Mouse (Mus musculus) adipocyte (in vitro differentiated cells): ENCODE data around the gene Jag2.
A peak's percentile ranks its signal among the peaks of the same experiment; 100 is the strongest.

Experiments
- DNase-seq: peaks from one replicate; pipeline ENCODE4 v3.0.0-alpha.2; 2016; ENCODE audit warnings: low spot score

Jag2 gene

DNA sequence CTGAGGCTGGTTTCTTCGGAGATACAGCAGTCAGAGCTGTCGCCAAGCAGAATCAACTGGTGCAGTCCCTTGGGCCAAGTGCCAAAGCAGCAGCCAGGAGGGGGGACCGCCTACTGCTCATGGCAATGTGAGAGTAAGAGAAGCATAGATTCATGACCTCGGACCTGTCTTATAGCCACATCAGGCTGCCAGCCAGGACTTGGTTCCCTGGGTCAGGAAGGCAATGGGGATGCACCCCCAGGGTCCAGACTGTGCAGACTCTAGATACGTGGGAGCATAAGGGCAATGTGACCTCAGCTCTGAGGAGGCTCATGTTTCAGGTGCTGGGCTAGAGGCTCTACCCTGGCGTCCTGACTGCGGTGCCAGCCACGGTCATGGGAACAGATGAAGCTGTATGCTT is 25.6 kb downstream of the Jag2 start:
- DNase-seq: no peak

DNA sequence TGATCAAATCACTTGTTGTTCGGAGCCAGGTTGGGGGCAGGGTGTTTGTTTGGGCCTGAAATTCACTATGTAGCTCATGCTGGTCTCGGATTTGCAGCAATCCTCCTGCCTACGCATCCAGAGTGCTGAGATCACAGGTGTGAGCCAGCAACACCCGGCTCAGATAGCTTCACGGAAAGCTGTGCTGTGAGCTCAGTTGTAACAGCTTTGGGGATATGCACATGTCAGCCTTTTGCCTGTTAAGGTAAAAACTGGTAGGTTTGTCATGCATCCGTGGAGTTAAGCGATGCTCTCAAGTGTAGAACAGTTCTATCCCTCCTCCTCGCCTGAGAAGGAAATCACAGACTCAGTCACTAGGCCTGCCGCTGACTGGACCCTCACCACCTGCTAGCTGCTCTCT is 28.9 kb downstream of the Jag2 start:
- no peak for DNase-seq

DNA sequence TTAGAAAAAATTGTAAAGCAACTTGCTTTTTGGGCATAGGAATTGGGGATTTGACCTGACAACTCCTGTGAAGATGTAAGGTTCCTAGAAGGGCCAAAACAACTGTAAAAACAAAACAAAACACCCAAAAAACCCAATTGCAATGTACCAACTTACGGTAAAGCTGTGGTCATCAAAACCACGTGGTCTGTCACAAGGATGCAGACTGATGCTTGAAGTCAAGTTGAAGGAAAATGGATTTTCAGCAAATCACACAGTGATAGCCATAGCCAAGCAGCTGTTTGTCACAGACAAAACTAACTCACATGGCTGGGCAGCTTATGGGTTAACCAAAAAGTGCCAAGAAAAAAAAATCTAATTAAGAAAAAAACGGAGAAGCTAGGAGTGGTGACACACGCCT is 30.6 kb downstream of the Jag2 start:
- no peak for DNase-seq

DNA sequence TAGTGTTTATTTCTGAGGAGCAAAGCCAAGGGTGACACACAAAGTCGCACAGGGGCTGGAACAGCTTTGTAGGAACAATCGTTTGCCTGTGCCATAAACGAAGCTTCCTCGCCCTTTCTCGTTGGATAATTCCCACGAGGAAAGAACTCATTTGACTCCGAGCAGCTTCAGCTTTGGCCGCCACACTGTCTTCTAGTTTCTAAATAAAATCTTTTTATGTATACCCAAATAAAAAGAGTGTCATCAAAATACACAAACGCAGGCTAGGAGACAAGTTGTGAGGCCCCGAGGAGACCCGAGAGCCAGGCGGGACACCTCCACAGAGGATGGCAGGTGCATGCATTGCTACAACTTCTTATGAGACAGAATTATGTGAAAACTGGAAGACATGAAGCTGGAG is 31.2 kb downstream of the Jag2 start:
- no peak for DNase-seq

- no peak for DNase-seq
These were observed 31.9 kb downstream of the Jag2 start for GRCm38 (mm10) chr12:112897522-112898212.

- DNase-seq: no peak
These were observed 34.6 kb downstream of the Jag2 start for GRCm38 (mm10) chr12:112894969-112895368.

- peak; percentile 60 for DNase-seq
These were observed 35.2 kb downstream of the Jag2 start for GRCm38 (mm10) chr12:112894303-112894884.

GRCm38 (mm10) chr12:112885465-112885864 is 44.1 kb downstream of the Jag2 start:
- DNase-seq: no peak

DNA sequence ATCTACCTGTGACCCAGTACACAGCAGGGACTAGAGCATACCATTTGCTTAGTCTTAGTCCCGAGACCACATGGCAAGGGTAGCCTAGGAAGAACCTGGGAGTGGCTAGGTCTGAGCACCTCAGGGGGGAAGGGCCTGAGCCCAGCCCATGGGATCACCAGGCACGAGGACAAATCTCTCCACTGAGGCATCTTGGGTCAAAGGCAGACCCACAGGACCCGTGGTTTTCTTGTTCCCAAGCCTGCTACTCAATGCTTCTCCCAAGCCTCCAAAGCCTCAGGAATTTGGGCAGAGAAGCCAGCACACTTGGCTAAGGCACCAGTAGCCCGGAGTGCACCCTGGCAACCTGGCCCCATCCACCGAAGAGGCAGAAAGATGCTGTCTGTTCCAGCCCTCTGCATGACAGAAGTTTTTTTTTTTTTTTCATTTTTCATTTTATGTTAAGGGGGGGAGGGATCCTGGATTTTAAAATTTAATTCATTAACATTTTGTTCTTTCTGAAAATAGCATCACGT is 48.2 kb downstream of the Jag2 start:
- DNase-seq: peak; percentile 39

- no peak for DNase-seq
These were observed 48.9 kb downstream of the Jag2 start for GRCm38 (mm10) chr12:112880661-112881060.

GRCm38 (mm10) chr12:112879731-112880130 is 49.8 kb downstream of the Jag2 start:
- DNase-seq: no peak

- DNase-seq: no peak
These were observed 52.0 kb downstream of the Jag2 start for GRCm38 (mm10) chr12:112877607-112878020.

- no peak for DNase-seq
These were observed 52.5 kb downstream of the Jag2 start for GRCm38 (mm10) chr12:112877073-112877576.

DNA sequence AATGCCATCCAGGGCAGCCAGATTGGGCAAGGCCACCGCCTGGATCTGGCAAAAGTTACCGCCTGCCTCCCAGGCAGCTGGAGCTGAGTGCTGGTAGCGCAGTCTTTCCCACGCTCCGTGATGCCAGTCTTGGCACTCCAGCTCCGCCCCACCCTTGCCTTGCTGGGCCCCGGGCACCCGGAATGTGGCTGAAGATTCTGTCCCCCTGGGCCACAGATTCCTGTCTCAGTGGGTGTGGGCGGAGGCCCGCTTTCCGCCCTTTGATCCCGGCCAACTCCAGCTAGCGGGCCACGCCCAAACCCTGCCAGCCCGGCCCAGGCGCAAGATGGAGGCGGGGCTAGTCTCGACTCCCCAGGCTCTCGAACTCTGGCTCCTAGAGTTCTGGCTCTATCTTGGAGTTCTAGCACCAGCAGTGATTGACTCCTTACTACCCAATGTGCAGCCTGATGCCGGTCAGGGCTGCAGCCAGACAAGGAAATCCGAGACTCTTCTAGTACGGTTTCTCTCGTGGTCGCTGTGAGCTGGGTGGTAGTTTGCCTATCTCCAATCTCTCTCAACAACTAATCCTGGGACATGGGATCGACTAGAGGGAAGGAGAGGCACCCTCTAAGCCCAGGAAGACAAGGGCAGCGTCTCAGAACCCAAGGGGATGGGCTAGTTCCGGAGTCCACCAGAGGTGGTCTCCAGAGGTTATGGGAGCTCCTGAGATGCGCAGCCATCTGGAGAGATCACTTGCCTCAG is 53.1 kb downstream of the Jag2 start:
- DNase-seq: no peak

DNA sequence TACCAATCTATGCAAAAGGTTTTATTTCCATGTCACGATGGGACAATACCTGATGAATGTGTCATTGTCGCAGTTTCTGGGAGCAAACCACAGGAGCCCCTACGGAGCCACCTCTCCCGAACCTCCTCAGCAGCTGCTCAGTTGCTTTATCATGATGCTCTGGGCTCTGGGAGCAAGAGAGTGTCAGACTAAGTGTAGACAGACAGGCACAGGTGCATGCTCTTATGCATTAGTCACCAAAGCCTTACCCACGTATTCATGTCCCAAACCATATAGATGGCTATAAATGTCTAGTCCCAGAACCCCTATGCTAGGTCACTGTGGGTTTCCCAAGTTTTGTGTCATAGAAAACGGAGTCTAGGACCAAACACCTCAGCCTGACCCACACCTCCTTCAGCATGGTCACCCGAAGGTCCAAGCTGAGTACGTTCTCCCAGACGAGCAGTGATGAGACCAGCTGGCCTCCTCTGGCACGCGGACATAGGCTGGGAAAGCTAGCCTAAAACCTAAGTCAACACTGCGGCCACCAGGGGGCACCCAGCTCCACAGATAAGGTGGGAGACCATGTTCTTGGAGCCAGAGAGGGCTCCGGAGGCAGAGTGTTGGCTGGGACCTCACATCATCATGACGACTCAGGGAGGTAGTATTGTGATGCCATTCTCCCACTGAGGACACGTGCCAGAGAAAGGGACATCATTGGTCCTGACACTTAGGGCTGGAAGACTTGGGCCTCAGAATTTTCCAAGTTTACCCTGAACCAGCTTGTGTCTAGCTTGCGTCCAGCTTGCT is 54.2 kb downstream of the Jag2 start:
- peak; percentile 74 for DNase-seq

- no peak for DNase-seq
These were observed 55.4 kb downstream of the Jag2 start for GRCm38 (mm10) chr12:112874199-112874598.

- peak; percentile 40 for DNase-seq
These were observed 56.0 kb downstream of the Jag2 start for GRCm38 (mm10) chr12:112873452-112874190.

DNA sequence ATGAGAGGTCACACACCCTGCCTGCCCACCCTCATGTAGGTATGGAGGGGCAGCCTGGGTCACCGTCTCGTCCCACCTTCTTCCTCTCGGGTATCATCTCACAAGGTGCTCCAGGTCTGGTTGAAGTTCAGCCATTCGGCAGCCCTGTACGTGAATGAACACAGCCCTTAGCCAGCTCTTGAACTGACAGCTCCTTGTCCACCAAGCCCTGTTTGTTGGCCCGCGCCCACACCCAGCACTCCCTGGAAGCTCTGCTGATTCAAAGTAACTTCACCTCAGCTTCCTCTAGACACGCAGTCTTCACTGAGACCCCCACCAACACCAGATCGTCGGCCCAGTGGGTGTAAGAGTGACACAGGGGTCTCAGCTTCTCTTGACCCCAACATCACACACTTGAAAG is 56.6 kb downstream of the Jag2 start:
- DNase-seq: no peak

GRCm38 (mm10) chr12:112871272-112871671 is 58.3 kb downstream of the Jag2 start:
- no peak for DNase-seq

DNA sequence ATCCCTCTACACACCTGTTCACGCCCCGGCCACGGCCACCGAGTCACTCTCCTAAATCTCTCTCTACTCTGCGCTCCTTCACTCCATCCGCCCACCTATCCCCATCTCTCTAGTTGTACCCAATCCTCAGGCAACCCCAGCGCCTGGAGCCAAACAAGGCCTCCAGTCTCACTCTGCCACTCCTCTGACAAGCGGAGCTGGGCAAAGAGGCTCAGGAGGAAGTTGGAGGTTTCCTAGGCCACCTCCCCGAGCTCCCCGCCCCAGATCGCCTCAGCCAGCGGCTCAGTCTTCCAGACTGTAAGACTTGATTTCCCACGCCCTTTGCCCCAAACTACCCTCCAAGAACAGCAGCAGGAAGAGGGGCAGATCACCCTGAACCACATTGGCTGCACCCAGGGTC is 58.8 kb downstream of the Jag2 start:
- no peak for DNase-seq

GRCm38 (mm10) chr12:112869783-112870204 is 59.8 kb downstream of the Jag2 start:
- no peak for DNase-seq
